Comparison of ENCODE assay signal across 22 mouse cellular contexts in the genomic region with DNA sequence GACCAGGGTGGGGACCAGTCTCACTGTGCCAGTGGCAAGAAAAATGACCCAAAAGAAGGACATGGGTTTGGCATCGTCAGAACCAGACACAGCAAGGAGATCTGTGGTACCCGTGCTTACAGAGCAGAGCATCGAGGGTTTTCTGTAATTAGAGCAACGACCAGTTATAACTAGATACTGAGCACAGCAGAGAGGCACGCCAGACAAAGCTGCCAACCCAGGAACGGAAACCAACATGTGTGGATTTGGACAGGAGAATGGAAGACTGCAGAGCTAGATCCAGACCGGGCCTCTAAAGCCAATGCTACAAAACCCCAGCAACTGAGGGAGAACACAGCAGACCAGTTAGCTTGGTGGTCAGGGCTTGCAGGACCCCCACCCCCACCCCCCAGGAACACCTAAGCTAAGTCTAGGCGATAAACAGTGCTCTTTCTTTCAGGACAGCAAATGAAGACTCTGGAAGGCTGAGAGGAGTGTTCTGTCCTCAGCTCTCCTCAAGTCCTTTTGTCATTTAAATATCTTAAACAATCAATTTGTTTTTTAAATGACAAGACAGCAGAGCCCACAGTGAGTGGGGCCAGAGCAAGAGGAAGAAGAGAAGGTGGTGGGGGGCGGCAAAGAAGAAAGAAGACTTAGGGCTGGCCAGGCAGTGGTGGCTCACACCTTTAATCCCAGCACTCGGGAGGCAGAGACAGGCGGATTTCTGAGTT. TPM values are rescaled to one million over a fixed set of nuclear protein-coding genes. Genes with fewer than 3 reads are reported as not detected.
DNase-seq lines count a peak whose midpoint lies in the region; ATAC-seq lines count a peak whose summit lies in the region.
"Had no signal": no experiment of that assay in that cellular context is flagged by ENCODE, and none has a peak within 500 bp of the region (broad histone marks: within the 10 kb centered on the region; RNA-seq: fewer than 3 reads in every experiment).

No protein-coding gene starts in this region.

- H3K4me1 ChIP-seq in kidney, embryonic 15.5 days = no peaks in the 10 kb centered on the region
- H3K4me1 ChIP-seq: embryonic facial prominence, embryonic 10.5 days; forebrain, embryonic 13.5 days; heart, embryonic 12.5 days; hindbrain, embryonic 15.5 days had no signal

- 72% methylated on average over 11 of the region's 11 CpGs for WGBS in kidney, embryonic 15.5 days

- DNase-seq in gastrocnemius, adult 18-20 months (ENCODE audit: low spot score) = peak; percentile 6
- no peak for DNase-seq in gastrocnemius, postnatal 36 days
- peak; percentile 82 for DNase-seq in heart, adult 11 months
- no peak for DNase-seq in heart, postnatal 10 days
- DNase-seq in ES-CJ7 (ENCODE audit: low read depth, low spot score) (peak; percentile 90), ZHBTc4 (ENCODE audit: low read depth, low spot score) (peak; percentile 84)
- DNase-seq in yolk sac, embryonic 10.5 days (ENCODE audit: low spot score) = no peak
- DNase-seq: adrenal gland, adult 8-10 months; adrenal gland, postnatal 36 days; B cell, adult 2 months; cerebellum, adult 2 months; cerebellum, postnatal 10 days; forebrain, postnatal 0 days; heart, postnatal 36 days had no signal

- H3K9ac ChIP-seq in kidney, embryonic 15.5 days = no peak overlapping the region
- H3K9ac ChIP-seq: forebrain, embryonic 13.5 days; forebrain, postnatal 0 days; heart, embryonic 12.5 days; hindbrain, embryonic 15.5 days had no signal

- no peak overlapping the region for H3K27ac ChIP-seq in kidney, embryonic 15.5 days
- H3K27ac ChIP-seq: embryonic facial prominence, embryonic 10.5 days; forebrain, embryonic 13.5 days; hindbrain, embryonic 15.5 days had no signal

- H3K4me2 ChIP-seq in kidney, embryonic 15.5 days = no peak overlapping the region
- H3K4me2 ChIP-seq: forebrain, embryonic 13.5 days; heart, embryonic 12.5 days; hindbrain, embryonic 15.5 days had no signal

- ATAC-seq in kidney, embryonic 15.5 days (replicated peaks; ENCODE audit: low FRiP score) = no peak
- ATAC-seq: CD4-positive, CD25-positive, alpha-beta regulatory T cell, adult 4 months; forebrain, embryonic 13.5 days; forebrain, postnatal 0 days; intestine, postnatal 0 days had no signal

- H3K27me3 ChIP-seq in kidney, embryonic 15.5 days = 0 out of 2 replicates have a peak, but pooled peaks cover 3% of the 10 kb centered on the region
- H3K27me3 ChIP-seq: forebrain, embryonic 13.5 days; heart, embryonic 12.5 days; hindbrain, embryonic 15.5 days had no signal

- no peaks in the 10 kb centered on the region for H3K9me3 ChIP-seq in kidney, embryonic 15.5 days (replicated peaks)
- H3K9me3 ChIP-seq: embryonic facial prominence, embryonic 10.5 days; forebrain, embryonic 13.5 days; G1E; heart, embryonic 12.5 days; hindbrain, embryonic 15.5 days had no signal

- H3K4me3 ChIP-seq in kidney, embryonic 15.5 days (replicated peaks) = no peak overlapping the region
- H3K4me3 ChIP-seq: embryonic facial prominence, embryonic 10.5 days; forebrain, embryonic 13.5 days; heart, embryonic 12.5 days; hindbrain, embryonic 15.5 days had no signal

- intact Hi-C loops in gastrocnemius, postnatal 36 days (cut with DNase I) = no loop called here
- intact Hi-C loops in heart, postnatal 10 days (cut with DNase I) = no loop called here

- H3K36me3 ChIP-seq in kidney, embryonic 15.5 days = no peaks in the 10 kb centered on the region
- H3K36me3 ChIP-seq: embryonic facial prominence, embryonic 10.5 days; G1E; heart, embryonic 12.5 days; hindbrain, embryonic 15.5 days had no signal

RNA-seq across cellular contexts. Expression of a gene that starts 30.3 kb away (rescaled TPM):
- total RNA-seq in gastrocnemius, adult 18-20 months (2021) = under 1 TPM; 0.57 to 0.81 TPM
- under 1 TPM; 0.77 to 0.79 TPM for total RNA-seq in gastrocnemius, postnatal 36 days (2021)
- total RNA-seq in heart, postnatal 10 days (2021) = 1 to 10 TPM; 1.0 to 1.4 TPM
- 0.98 and 0.99 TPM in 2 replicates for polyA plus RNA-seq in kidney, embryonic 15.5 days (2015; fragmentation: Nextera tagmentation; extraction: Ambion mirVana)
- polyA plus RNA-seq: CD4-positive, CD25-positive, alpha-beta regulatory T cell, adult 4 months; forebrain, embryonic 13.5 days; G1E had no signal

RNA-seq across cellular contexts. Expression of a gene that starts 41.3 kb away (rescaled TPM):
- total RNA-seq in gastrocnemius, adult 18-20 months (2021) = 1 to 10 TPM in 1 of 2 experiments, under 1 TPM in 1; 0.34 to 1.1 TPM
- under 1 TPM; 0.44 to 0.77 TPM for total RNA-seq in gastrocnemius, postnatal 36 days (2021)
- 1 to 10 TPM; 1.5 to 2.3 TPM for total RNA-seq in heart, postnatal 10 days (2021)
- polyA plus RNA-seq in kidney, embryonic 15.5 days (2015; fragmentation: Nextera tagmentation; extraction: Ambion mirVana) = 3.1 and 5.0 TPM in 2 replicates

Comparison
In these comparisons a context has a peak if more than half of its experiments do, and no peak if none do; other contexts are left out.
1. DNase-seq: peak in gastrocnemius, adult 18-20 months (single experiment), heart, adult 11 months (single experiment), ES-CJ7 (single experiment) and ZHBTc4 (single experiment); none in gastrocnemius, postnatal 36 days (0 of 2), heart, postnatal 10 days (0 of 2) and yolk sac, embryonic 10.5 days (single experiment).